Mouse (Mus musculus) urinary bladder, postnatal 36 days (tissue): ENCODE data around the gene Ank3.
A peak's percentile ranks its signal among the peaks of the same experiment; 100 is the strongest.

Source experiments
- DNase-seq, 2 experiments: peaks; one replicate each; pipeline ENCODE4 v3.0.0; 2022; ENCODE audit warnings: low spot score in 2 of 2, mixed read lengths in 1 of 2

The Ank3 gene

GRCm38 (mm10) chr10:69405431-69405830, 6.9 kb downstream of the Ank3 start:
- no peak for DNase-seq

GRCm38 (mm10) chr10:69414888-69415287, 16.3 kb downstream of the Ank3 start:
- DNase-seq = peak; percentile 13 to 31

- DNase-seq = no peak
Observed at GRCm38 (mm10) chr10:69418716-69419115, 20.1 kb downstream of the Ank3 start.

- no peak for DNase-seq
Observed at GRCm38 (mm10) chr10:69420306-69420705, 21.7 kb downstream of the Ank3 start.

- DNase-seq = no peak
Observed at GRCm38 (mm10) chr10:69424051-69424450, 25.5 kb downstream of the Ank3 start.

- no peak for DNase-seq
Observed at GRCm38 (mm10) chr10:69430138-69430537, 31.6 kb downstream of the Ank3 start.

GRCm38 (mm10) chr10:69431101-69431500, 32.5 kb downstream of the Ank3 start:
- DNase-seq = no peak

- DNase-seq = no peak
Observed at GRCm38 (mm10) chr10:69435213-69435612, 36.6 kb downstream of the Ank3 start.

GRCm38 (mm10) chr10:69439449-69439848, 40.9 kb downstream of the Ank3 start:
- DNase-seq = no peak

GRCm38 (mm10) chr10:69444546-69444945, 46.0 kb downstream of the Ank3 start:
- DNase-seq = no peak

GRCm38 (mm10) chr10:69445951-69446350, 47.4 kb downstream of the Ank3 start:
- DNase-seq = no peak

- no peak for DNase-seq
Observed at GRCm38 (mm10) chr10:69446566-69446965, 48.0 kb downstream of the Ank3 start.

- DNase-seq = no peak
Observed at GRCm38 (mm10) chr10:69447308-69447707, 48.7 kb downstream of the Ank3 start.

- no peak for DNase-seq
Observed at GRCm38 (mm10) chr10:69448174-69448573, 49.6 kb downstream of the Ank3 start.

- DNase-seq = no peak
Observed at GRCm38 (mm10) chr10:69451006-69451405, 52.4 kb downstream of the Ank3 start.

GRCm38 (mm10) chr10:69452180-69452977, 53.8 kb downstream of the Ank3 start:
- peak; percentile 11 to 30 for DNase-seq

GRCm38 (mm10) chr10:69453531-69453930, 55.0 kb downstream of the Ank3 start:
- DNase-seq = no peak

GRCm38 (mm10) chr10:69454480-69454879, 55.9 kb downstream of the Ank3 start:
- DNase-seq = no peak

GRCm38 (mm10) chr10:69464826-69465225, 66.3 kb downstream of the Ank3 start:
- no peak for DNase-seq

GRCm38 (mm10) chr10:69465558-69466200, 67.1 kb downstream of the Ank3 start:
- no peak for DNase-seq

GRCm38 (mm10) chr10:69466201-69466585, 67.6 kb downstream of the Ank3 start:
- DNase-seq = no peak

GRCm38 (mm10) chr10:69466586-69466985, 68.0 kb downstream of the Ank3 start:
- DNase-seq = no peak

GRCm38 (mm10) chr10:69467182-69467581, 68.6 kb downstream of the Ank3 start:
- DNase-seq = no peak
